Mouse (Mus musculus) hindbrain, embryonic 10.5 days (tissue): ENCODE measurements around the gene Tnfrsf1b. TPM values are rescaled to one million over a fixed set of nuclear protein-coding genes. Genes with fewer than 3 reads are reported as not detected.

ENCODE experiments used
- DNase-seq: peaks from one replicate; pipeline ENCODE4 v3.0.0-alpha.2; 2017; ENCODE audit warnings: low spot score
- H3K27ac ChIP-seq: fragments of 300-500 bp; sonication (generic); 2 replicates; pipeline ENCODE4 v1.5.1; 2016; ENCODE audit warnings: mild to moderate bottlenecking, moderate library complexity
- H3K27me3 ChIP-seq: fragments of 300-500 bp; sonication (generic); 2 replicates; pipeline ENCODE4 v1.6.1; 2016; ENCODE audit warnings: mild to moderate bottlenecking; ENCODE audit not compliant: poor library complexity, insufficient read depth, severe bottlenecking
- H3K36me3 ChIP-seq: fragments of 300-500 bp; sonication (generic); 2 replicates; pipeline ENCODE4 v1.6.1; 2016; ENCODE audit warnings: mild to moderate bottlenecking, moderate library complexity
- H3K4me1 ChIP-seq: fragments of 300-500 bp; sonication (generic); replicated peaks from 2 replicates; pipeline ENCODE4 v1.6.1; 2016; ENCODE audit warnings: mild to moderate bottlenecking
- H3K4me3 ChIP-seq: fragments of 300-500 bp; sonication (generic); 2 replicates; pipeline ENCODE4 v1.5.1; 2016; ENCODE audit warnings: mild to moderate bottlenecking, moderate library complexity
- H3K9me3 ChIP-seq: fragments of 300-500 bp; sonication (generic); 2 replicates; pipeline ENCODE4 v1.6.1; 2016; ENCODE audit warnings: mild to moderate bottlenecking, moderate library complexity
- WGBS: fragments of 180-500 bp; shearing (Covaris S2); methylation state at CpG from one replicate; pipeline ENCODE4 v1.1.7; 2016; 5-methylcytosine and 5-hydroxymethylcytosine counted together
- polyA plus RNA-seq: library from polyadenylated mRNA; unstranded; fragments of >200 nt; fragmentation: Nextera tagmentation; extraction: Ambion mirVana; gene quantifications from 2 replicates; pipeline ENCODE4 v1.2.1, GENCODE M21; 2016

Gene Tnfrsf1b
- polyA plus RNA-seq, 1 experiment from 2014 or later = 2.8 TPM

GRCm38 (mm10) chr4:145209076-145209689 is 37.5 kb downstream of the Tnfrsf1b start:
- no peaks in the 10 kb centered on the region for H3K27me3 ChIP-seq
- H3K36me3 ChIP-seq = no peaks in the 10 kb centered on the region
- 82% methylated on average over 6 of the region's 6 CpGs for WGBS
- H3K9me3 ChIP-seq = no peaks in the 10 kb centered on the region
- no peak overlapping the region for H3K27ac ChIP-seq
- no peak overlapping the region for H3K4me3 ChIP-seq
- no peaks in the 10 kb centered on the region for H3K4me1 ChIP-seq
- no peak for DNase-seq

GRCm38 (mm10) chr4:145207718-145208371 is 38.8 kb downstream of the Tnfrsf1b start:
- Histone ChIP-seq H3K27me3 (no peaks in the 10 kb centered on the region), H3K27ac (no peak overlapping the region), H3K4me3 (no peak overlapping the region), H3K9me3 (no peaks in the 10 kb centered on the region), H3K36me3 (no peaks in the 10 kb centered on the region), H3K4me1 (no peaks in the 10 kb centered on the region)
- 91% methylated on average over 3 of the region's 3 CpGs for WGBS
- DNase-seq = no peak

- H3K9me3 ChIP-seq = no peaks in the 10 kb centered on the region
- no peak for DNase-seq
- 89% methylated on average over 8 of the region's 8 CpGs for WGBS
- no peaks in the 10 kb centered on the region for H3K4me1 ChIP-seq
- H3K36me3 ChIP-seq = no peaks in the 10 kb centered on the region
- H3K27me3 ChIP-seq = no peaks in the 10 kb centered on the region
- H3K27ac ChIP-seq = no peak overlapping the region
- no peak overlapping the region for H3K4me3 ChIP-seq
These were observed 41.9 kb downstream of the Tnfrsf1b start for GRCm38 (mm10) chr4:145204779-145205178.

GRCm38 (mm10) chr4:145203305-145203704 is 43.4 kb downstream of the Tnfrsf1b start:
- Histone ChIP-seq H3K9me3 (no peaks in the 10 kb centered on the region), H3K4me1 (no peaks in the 10 kb centered on the region), H3K4me3 (no peak overlapping the region), H3K36me3 (no peaks in the 10 kb centered on the region), H3K27me3 (no peaks in the 10 kb centered on the region), H3K27ac (no peak overlapping the region)
- WGBS = 63% methylated on average over 2 of the region's 2 CpGs
- no peak for DNase-seq

GRCm38 (mm10) chr4:145201424-145201823 is 45.2 kb downstream of the Tnfrsf1b start:
- no peaks in the 10 kb centered on the region for H3K36me3 ChIP-seq
- H3K27me3 ChIP-seq = no peaks in the 10 kb centered on the region
- no peaks in the 10 kb centered on the region for H3K4me1 ChIP-seq
- no peak for DNase-seq
- H3K27ac ChIP-seq = no peak overlapping the region
- H3K4me3 ChIP-seq = no peak overlapping the region
- no peaks in the 10 kb centered on the region for H3K9me3 ChIP-seq
- WGBS = 80% methylated on average over 3 of the region's 3 CpGs

GRCm38 (mm10) chr4:145199982-145200699 is 46.5 kb downstream of the Tnfrsf1b start:
- 43% methylated on average over 11 of the region's 11 CpGs for WGBS
- Histone ChIP-seq H3K27me3 (no peaks in the 10 kb centered on the region), H3K9me3 (no peaks in the 10 kb centered on the region), H3K36me3 (no peaks in the 10 kb centered on the region), H3K4me1 (0 out of 2 replicates have a peak, but pooled peaks cover 2% of the 10 kb centered on the region), H3K27ac (no peak overlapping the region), H3K4me3 (no peak overlapping the region)
- no peak for DNase-seq

- H3K27ac ChIP-seq = no peak overlapping the region
- peaks cover 16% of the 10 kb centered on the region for H3K4me1 ChIP-seq
- no peaks in the 10 kb centered on the region for H3K27me3 ChIP-seq
- H3K4me3 ChIP-seq = no peak overlapping the region
- H3K36me3 ChIP-seq = no peaks in the 10 kb centered on the region
- H3K9me3 ChIP-seq = no peaks in the 10 kb centered on the region
- 86% methylated on average over 4 of the region's 4 CpGs for WGBS
- DNase-seq = no peak
These were observed 50.1 kb downstream of the Tnfrsf1b start for GRCm38 (mm10) chr4:145196586-145196985.

GRCm38 (mm10) chr4:145195172-145195571 is 51.5 kb downstream of the Tnfrsf1b start:
- Histone ChIP-seq H3K4me3 (peak overlapping the region; percentile 97), H3K9me3 (no peaks in the 10 kb centered on the region), H3K27ac (no peak overlapping the region), H3K27me3 (no peaks in the 10 kb centered on the region), H3K36me3 (peaks cover 5% of the 10 kb centered on the region; the same call in 1 of the 2 replicates), H3K4me1 (peaks cover 16% of the 10 kb centered on the region)
- 19% methylated on average over 5 of the region's 5 CpGs for WGBS
- no peak for DNase-seq

- DNase-seq = peak; percentile 91
- WGBS = under 1% methylated on average over 53 of the region's 53 CpGs
- H3K4me3 ChIP-seq = peak within 1 kb of the TSS; percentile 97
- H3K4me1 ChIP-seq = peaks cover 16% of the 10 kb centered on the region
- H3K27me3 ChIP-seq = no peaks in the 10 kb centered on the region
- peak within 1 kb of the TSS; percentile 91 for H3K27ac ChIP-seq
- H3K36me3 ChIP-seq = peaks cover 10% of the 10 kb centered on the region
- no peaks in the 10 kb centered on the region for H3K9me3 ChIP-seq
These were observed 52.0 kb downstream of the Tnfrsf1b start, which contains the start of gene Vps13d for GRCm38 (mm10) chr4:145194559-145195162. Vps13d (minus strand) TSS chr4:145195005.

- H3K4me1 ChIP-seq = peaks cover 16% of the 10 kb centered on the region
- no peaks in the 10 kb centered on the region for H3K27me3 ChIP-seq
- peaks cover 16% of the 10 kb centered on the region for H3K36me3 ChIP-seq
- H3K9me3 ChIP-seq = no peaks in the 10 kb centered on the region
- peak overlapping the region; percentile 91 for H3K27ac ChIP-seq
- no peak for DNase-seq
- H3K4me3 ChIP-seq = peak overlapping the region; percentile 97
- 2% methylated on average over 10 of the region's 10 CpGs for WGBS
These were observed 52.6 kb downstream of the Tnfrsf1b start for GRCm38 (mm10) chr4:145193991-145194511.

- WGBS = 66% methylated on average over 3 of the region's 3 CpGs
- H3K9me3 ChIP-seq = no peaks in the 10 kb centered on the region
- H3K27ac ChIP-seq = no peak overlapping the region
- peaks cover 16% of the 10 kb centered on the region for H3K4me1 ChIP-seq
- DNase-seq = no peak
- H3K36me3 ChIP-seq = peaks cover 22% of the 10 kb centered on the region
- H3K4me3 ChIP-seq = peak overlapping the region; percentile 97
- no peaks in the 10 kb centered on the region for H3K27me3 ChIP-seq
These were observed 53.3 kb downstream of the Tnfrsf1b start for GRCm38 (mm10) chr4:145193406-145193805.

- no peak for DNase-seq
- no peaks in the 10 kb centered on the region for H3K9me3 ChIP-seq
- H3K27me3 ChIP-seq = no peaks in the 10 kb centered on the region
- no peak overlapping the region for H3K4me3 ChIP-seq
- H3K27ac ChIP-seq = no peak overlapping the region
- H3K4me1 ChIP-seq = peaks cover 16% of the 10 kb centered on the region
- H3K36me3 ChIP-seq = peaks cover 23% of the 10 kb centered on the region
These were observed 54.0 kb downstream of the Tnfrsf1b start for GRCm38 (mm10) chr4:145192686-145193085.
